9 mouse cellular contexts compared by ENCODE assay signal in the genomic region with DNA sequence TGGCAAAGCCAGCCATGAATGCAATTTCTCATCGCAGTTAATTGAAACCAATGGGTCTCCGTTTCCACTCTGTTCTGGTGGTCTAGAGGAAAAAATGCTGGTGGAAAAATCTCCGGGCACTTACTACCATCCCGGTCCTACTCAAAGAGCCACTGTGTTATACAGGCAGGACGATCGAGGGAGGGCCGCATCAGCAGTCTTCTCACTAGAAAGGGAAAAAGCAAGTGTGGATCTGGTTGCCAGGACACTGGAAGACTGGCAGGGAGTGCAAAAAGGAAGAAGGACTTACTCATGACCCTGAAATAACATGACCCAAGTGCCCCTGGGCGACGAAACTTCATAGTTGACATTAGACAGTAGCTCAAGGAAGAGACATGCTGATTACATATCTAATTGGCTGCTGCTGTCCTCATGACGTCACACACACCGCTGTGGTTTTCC.
A peak's percentile ranks its signal among the peaks of the same experiment; 100 is the strongest.
DNase-seq lines count a peak whose midpoint lies in the region; ATAC-seq and TF ChIP-seq lines count a peak whose summit lies in the region.
"Had no signal": no experiment of that assay in that cellular context is flagged by ENCODE, and none has a peak within 500 bp of the region (broad histone marks: within the 10 kb centered on the region; RNA-seq: fewer than 3 reads in every experiment).

No protein-coding gene starts in this region.

- no peaks in the 10 kb centered on the region for H3K4me1 ChIP-seq in forebrain, postnatal 0 days (ENCODE audit: insufficient read depth)
- H3K4me1 ChIP-seq: neural tube, embryonic 13.5 days had no signal

- no peak overlapping the region for H3K4me3 ChIP-seq in forebrain, postnatal 0 days (ENCODE audit: low read depth, low read length)
- H3K4me3 ChIP-seq: neural tube, embryonic 13.5 days had no signal

- no peaks in the 10 kb centered on the region for H3K36me3 ChIP-seq in forebrain, postnatal 0 days (ENCODE audit: insufficient read depth)
- H3K36me3 ChIP-seq: neural tube, embryonic 13.5 days had no signal

- H3K27me3 ChIP-seq in forebrain, postnatal 0 days (ENCODE audit: insufficient read depth, low read length): no peaks in the 10 kb centered on the region

- 74% methylated on average over 11 of the region's 11 CpGs for WGBS in forebrain, postnatal 0 days

- no peak for TF ChIP-seq CTCF in forebrain, postnatal 0 days (IDR thresholded peaks at IDR 0.05; ENCODE audit: low read depth)

- no peak overlapping the region for H3K4me2 ChIP-seq in forebrain, postnatal 0 days (ENCODE audit: low read depth)
- H3K4me2 ChIP-seq: neural tube, embryonic 13.5 days had no signal

- H3K27ac ChIP-seq in forebrain, postnatal 0 days (ENCODE audit: low read depth, low read length): no peak overlapping the region
- H3K27ac ChIP-seq: neural tube, embryonic 13.5 days had no signal

- peak; percentile 52; the same call in 1 of the 2 replicates for ATAC-seq in megakaryocyte-erythroid progenitor cell, adult 5-6 weeks (replicated peaks; ENCODE audit: low FRiP score, low TSS enrichment, poor library complexity, severe bottlenecking)
- no peak for ATAC-seq in inflammation-experienced regulatory T-cells, adult 6 months
- no peak; the same call in 1 of the 2 replicates for ATAC-seq in forebrain, postnatal 0 days

- peak; percentile 26 for DNase-seq in ovary, adult 18-20 months (ENCODE audit: low spot score)
- DNase-seq in ovary, postnatal 10 days (ENCODE audit: low spot score): no peak
- peak; percentile 57 to 65 for DNase-seq in heart, adult 9 months (ENCODE audit: low spot score in 2 of 2)
- peak; percentile 36 to 61 for DNase-seq in kidney, postnatal 25 days
- DNase-seq in forebrain, postnatal 0 days: no peak
- no peak for DNase-seq in cerebellum, adult 8-10 months

- no peaks in the 10 kb centered on the region for H3K9me3 ChIP-seq in forebrain, postnatal 0 days (ENCODE audit: low read length)
- H3K9me3 ChIP-seq: neural tube, embryonic 13.5 days had no signal

- no peak overlapping the region for H3K9ac ChIP-seq in forebrain, postnatal 0 days
- H3K9ac ChIP-seq: neural tube, embryonic 13.5 days had no signal

Comparison
In these comparisons a context has a peak if more than half of its experiments do, and no peak if none do; other contexts are left out.
1. DNase-seq: peak in ovary, adult 18-20 months (single experiment), heart, adult 9 months (2 of 2) and kidney, postnatal 25 days (2 of 2); none in ovary, postnatal 10 days (single experiment), forebrain, postnatal 0 days (single experiment) and cerebellum, adult 8-10 months (single experiment).